Mouse (Mus musculus) myocyte (in vitro differentiated cells): ENCODE measurements around the gene Eaf2. TPM values are rescaled to one million over a fixed set of nuclear protein-coding genes. Genes with fewer than 3 reads are reported as not detected.

Experiments used
- H3K27me3 ChIP-seq: one replicate; pipeline ENCODE4 v1.6.1; 2011; ENCODE audit not compliant: control insufficient read depth, insufficient read depth, insufficient read length
- H3K36me3 ChIP-seq: one replicate; pipeline ENCODE4 v1.6.1; 2011; ENCODE audit not compliant: control insufficient read depth, insufficient read depth
- H3K4me2 ChIP-seq: one replicate; pipeline ENCODE4 v1.6.1; 2011; ENCODE audit warnings: low read depth, control low read depth
- H3K4me3 ChIP-seq: one replicate; pipeline ENCODE4 v1.5.1; 2011; ENCODE audit warnings: mild to moderate bottlenecking, control low read depth, moderate library complexity
- H3K79me2 ChIP-seq: one replicate; pipeline ENCODE4 v1.6.1; 2011; ENCODE audit not compliant: control insufficient read depth, insufficient read depth
- H3ac ChIP-seq: one replicate; pipeline ENCODE4 v1.6.1; 2011; ENCODE audit not compliant: control insufficient read depth, insufficient read length
- CEBPB ChIP-seq: IDR thresholded peaks from 2 replicates; pipeline ENCODE4 v1.6.1; 2011; ENCODE audit warnings: mild to moderate bottlenecking, moderate library complexity; ENCODE audit not compliant: poor library complexity, insufficient read depth, severe bottlenecking
- E2F4 ChIP-seq: IDR thresholded peaks from one replicate; pipeline ENCODE4 v1.6.1; 2011; ENCODE audit warnings: mild to moderate bottlenecking, control low read depth, moderate library complexity; ENCODE audit not compliant: insufficient read depth
- MAX ChIP-seq: IDR thresholded peaks from one replicate; pipeline ENCODE4 v1.6.1; 2011; ENCODE audit warnings: low read depth, mild to moderate bottlenecking, control low read depth
- MYOD1 ChIP-seq, 3 experiments: IDR thresholded peaks; one replicate each; pipeline ENCODE4 v1.6.1; 2011; ENCODE audit warnings: control low read depth in 2 of 3, low read depth in 2 of 3, mild to moderate bottlenecking in 2 of 3, moderate library complexity in 1 of 3; ENCODE audit not compliant: insufficient read length in 2 of 3, control insufficient read depth in 1 of 3
- MYOG ChIP-seq, 3 experiments: IDR thresholded peaks; one replicate each; pipeline ENCODE4 v1.6.1; 2011; ENCODE audit warnings: control low read depth in 2 of 3, low read depth in 2 of 3, mild to moderate bottlenecking in 2 of 3; ENCODE audit not compliant: insufficient read length in 2 of 3, control insufficient read depth in 1 of 3, insufficient read depth in 1 of 3
- POLR2A ChIP-seq: IDR thresholded peaks from one replicate; pipeline ENCODE4 v1.6.1; 2011; ENCODE audit warnings: low read depth, mild to moderate bottlenecking, control low read depth, moderate library complexity; ENCODE audit not compliant: insufficient read length
- POLR2AphosphoS2 ChIP-seq: IDR thresholded peaks from one replicate; pipeline ENCODE4 v1.6.1; 2011; ENCODE audit warnings: low read depth, control low read depth; ENCODE audit not compliant: insufficient read length
- REST ChIP-seq: IDR thresholded peaks from one replicate; pipeline ENCODE4 v1.6.1; 2011; ENCODE audit warnings: mild to moderate bottlenecking, control low read depth, moderate library complexity; ENCODE audit not compliant: insufficient read depth, insufficient read length
- SRF ChIP-seq: IDR thresholded peaks from one replicate; pipeline ENCODE4 v1.6.1; 2011; ENCODE audit warnings: low read depth; ENCODE audit not compliant: control insufficient read depth, insufficient read length
- TCF12 ChIP-seq: IDR thresholded peaks from one replicate; pipeline ENCODE4 v1.6.1; 2011; ENCODE audit warnings: mild to moderate bottlenecking, control low read depth; ENCODE audit not compliant: poor library complexity, insufficient read depth, severe bottlenecking
- TCF3 ChIP-seq: IDR thresholded peaks from one replicate; pipeline ENCODE4 v1.6.1; 2011; ENCODE audit warnings: low read depth, control low read depth; ENCODE audit not compliant: insufficient read length
- USF1 ChIP-seq: IDR thresholded peaks from one replicate; pipeline ENCODE4 v1.6.1; 2011; ENCODE audit warnings: low read depth, mild to moderate bottlenecking, control low read depth, moderate library complexity
- polyA plus RNA-seq: library from polyadenylated mRNA; unstranded; fragments of >200 nt; fragmentation: generic; extraction: Trizol; gene quantifications from one replicate; pipeline ENCODE4 v1.2.1, GENCODE M21; 2012; ENCODE audit warnings: missing spikeins

Eaf2 gene
- polyA plus RNA-seq, 1 experiment: 0.90 TPM

DNA sequence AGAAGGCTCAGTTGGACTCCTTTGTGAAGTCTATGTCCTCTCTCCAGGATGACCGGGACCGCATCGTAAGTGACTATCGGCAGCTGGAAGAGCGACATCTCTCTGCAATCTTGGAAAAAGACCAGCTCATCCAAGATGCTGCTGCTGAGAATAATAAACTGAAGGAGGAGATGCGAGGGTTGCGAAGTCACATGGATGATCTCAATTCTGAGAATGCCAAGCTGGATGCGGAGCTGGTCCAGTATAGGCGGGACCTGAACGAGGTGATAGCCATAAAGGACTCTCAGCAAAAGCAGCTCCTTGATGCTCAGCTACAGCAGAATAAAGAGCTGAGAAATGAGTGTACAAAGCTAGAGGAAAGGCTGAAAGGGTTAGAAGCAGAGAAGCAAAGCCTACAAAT is 43.7 kb upstream of the Eaf2 start:
- Histone ChIP-seq H3K79me2 (no peaks in the 10 kb centered on the region), H3K4me3 (no peak overlapping the region), H3ac (no peak overlapping the region), H3K4me2 (no peak overlapping the region), H3K36me3 (peaks cover 43% of the 10 kb centered on the region), H3K27me3 (no peaks in the 10 kb centered on the region)
- no peak for TF ChIP-seq POLR2A
- TF ChIP-seq MYOD1 (IDR thresholded peaks at IDR 0.05; ENCODE audit: control insufficient read depth in 1 of 3, insufficient read length in 2 of 3, low read depth in 2 of 3): no peak
- no peak for TF ChIP-seq POLR2AphosphoS2
- no peak for TF ChIP-seq MYOG (IDR thresholded peaks at IDR 0.05; ENCODE audit: control insufficient read depth in 1 of 3, insufficient read depth in 1 of 3, insufficient read length in 2 of 3, low read depth in 2 of 3)
- TF ChIP-seq CEBPB: no peak
- no peak for TF ChIP-seq REST
- no peak for TF ChIP-seq MAX
- no peak for TF ChIP-seq TCF3
- no peak for TF ChIP-seq TCF12
- no peak for TF ChIP-seq SRF
- no peak for TF ChIP-seq E2F4
- TF ChIP-seq USF1: no peak

DNA sequence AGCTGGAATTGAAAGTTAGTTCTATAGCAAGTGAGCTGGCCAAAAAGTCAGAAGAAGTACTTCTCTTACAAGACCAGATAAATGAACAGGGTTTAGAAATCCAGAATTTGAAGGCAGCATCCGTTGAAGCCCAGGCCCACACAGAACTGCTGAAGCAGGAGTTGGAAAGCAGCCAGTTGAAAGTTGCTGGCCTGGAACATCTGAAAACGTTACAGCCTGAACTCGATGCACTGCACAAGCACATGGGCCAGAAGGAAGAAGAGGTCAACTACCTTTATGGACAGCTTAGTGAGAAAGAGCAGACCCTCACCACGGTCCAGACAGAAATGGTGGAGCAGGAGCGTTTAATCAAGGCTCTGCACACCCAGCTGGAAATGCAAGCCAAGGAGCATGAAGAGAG is 39.4 kb upstream of the Eaf2 start:
- Histone ChIP-seq H3K36me3 (peaks cover 38% of the 10 kb centered on the region), H3K79me2 (no peaks in the 10 kb centered on the region), H3K4me3 (no peak overlapping the region), H3K4me2 (no peak overlapping the region), H3ac (no peak overlapping the region), H3K27me3 (no peaks in the 10 kb centered on the region)
- TF ChIP-seq POLR2AphosphoS2 (no peak), REST (no peak), MYOD1 (IDR thresholded peaks at IDR 0.05; ENCODE audit: control insufficient read depth in 1 of 3, insufficient read length in 2 of 3, low read depth in 2 of 3) (no peak), MYOG (IDR thresholded peaks at IDR 0.05; ENCODE audit: control insufficient read depth in 1 of 3, insufficient read depth in 1 of 3, insufficient read length in 2 of 3, low read depth in 2 of 3) (no peak), USF1 (no peak), POLR2A (no peak), MAX (no peak), TCF12 (no peak), SRF (no peak), TCF3 (no peak), CEBPB (no peak), E2F4 (no peak)

DNA sequence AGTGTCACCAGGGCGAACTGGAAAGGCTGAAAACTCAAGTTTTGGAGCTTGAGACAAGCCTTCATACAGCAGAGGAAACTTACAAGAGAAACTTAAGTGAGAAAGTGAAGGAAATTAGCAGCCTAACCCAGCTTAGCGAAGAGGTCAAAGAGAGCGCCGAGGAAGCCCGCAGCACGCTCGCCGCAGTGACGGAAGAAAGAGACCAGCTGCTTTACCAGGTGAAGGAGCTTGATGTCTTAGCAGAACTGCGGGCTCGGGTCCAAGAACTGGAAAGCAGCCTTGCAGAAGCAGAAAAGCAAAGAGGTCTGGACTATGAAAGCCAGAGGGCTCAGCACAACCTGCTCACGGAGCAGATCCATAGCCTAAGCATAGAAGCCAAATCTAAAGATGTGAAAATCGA is 37.5 kb upstream of the Eaf2 start:
- TF ChIP-seq POLR2A (no peak), MYOD1 (IDR thresholded peaks at IDR 0.05; ENCODE audit: control insufficient read depth in 1 of 3, insufficient read length in 2 of 3, low read depth in 2 of 3) (no peak), MYOG (IDR thresholded peaks at IDR 0.05; ENCODE audit: control insufficient read depth in 1 of 3, insufficient read depth in 1 of 3, insufficient read length in 2 of 3, low read depth in 2 of 3) (no peak), CEBPB (no peak), TCF3 (no peak), SRF (no peak), POLR2AphosphoS2 (no peak)
- Histone ChIP-seq H3K27me3 (no peaks in the 10 kb centered on the region), H3ac (no peak overlapping the region), H3K4me3 (no peak overlapping the region), H3K36me3 (peaks cover 31% of the 10 kb centered on the region), H3K79me2 (no peaks in the 10 kb centered on the region), H3K4me2 (no peak overlapping the region)

DNA sequence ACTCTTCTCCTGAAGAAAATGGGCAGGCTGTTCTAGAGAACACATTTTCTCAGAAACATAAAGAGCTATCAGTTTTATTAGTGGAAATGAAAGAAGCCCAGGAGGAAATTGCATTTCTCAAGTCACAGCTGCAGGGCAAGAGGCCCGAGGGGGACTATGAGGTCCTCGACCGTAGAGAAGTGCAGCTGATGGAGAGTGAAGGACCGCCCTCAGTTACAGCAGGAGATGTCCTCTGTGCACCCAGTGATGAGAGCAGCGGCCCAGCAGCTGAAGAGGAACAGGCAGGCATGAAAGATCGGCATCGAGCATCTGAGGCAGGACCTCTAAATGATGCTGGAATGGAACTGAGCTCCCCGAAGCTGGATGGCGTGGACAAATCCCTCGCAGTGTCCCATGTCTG is 37.1 kb upstream of the Eaf2 start:
- no peak overlapping the region for H3ac ChIP-seq
- TF ChIP-seq POLR2AphosphoS2 (no peak), TCF3 (no peak), SRF (no peak), MYOD1 (IDR thresholded peaks at IDR 0.05; ENCODE audit: control insufficient read depth in 1 of 3, insufficient read length in 2 of 3, low read depth in 2 of 3) (no peak), REST (no peak), MAX (no peak), POLR2A (no peak), USF1 (no peak), E2F4 (no peak), TCF12 (no peak), MYOG (IDR thresholded peaks at IDR 0.05; ENCODE audit: control insufficient read depth in 1 of 3, insufficient read depth in 1 of 3, insufficient read length in 2 of 3, low read depth in 2 of 3) (no peak), CEBPB (no peak)
- H3K4me2 ChIP-seq: no peak overlapping the region
- H3K27me3 ChIP-seq: no peaks in the 10 kb centered on the region
- H3K79me2 ChIP-seq: no peaks in the 10 kb centered on the region
- H3K36me3 ChIP-seq: peaks cover 29% of the 10 kb centered on the region
- H3K4me3 ChIP-seq: no peak overlapping the region

DNA sequence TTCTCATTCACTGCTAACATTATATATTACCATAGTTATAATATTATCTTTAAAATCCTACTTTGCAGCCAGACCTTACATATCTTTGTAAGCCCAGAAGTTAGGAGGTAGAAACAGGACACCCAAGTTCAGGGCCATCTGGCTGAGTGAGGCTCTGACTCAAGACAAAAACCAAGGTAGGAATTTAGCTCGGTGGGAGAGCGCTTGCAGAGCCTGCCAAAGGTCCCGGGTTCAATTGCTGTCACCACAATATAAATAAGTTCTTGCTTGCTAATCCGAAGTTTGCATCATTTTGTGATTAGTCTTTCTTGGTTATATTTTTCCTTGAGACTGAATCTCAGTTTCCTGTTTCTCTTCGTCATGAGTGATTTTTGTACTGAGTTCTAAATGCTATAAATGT is 28.4 kb upstream of the Eaf2 start:
- no peak overlapping the region for H3ac ChIP-seq
- H3K36me3 ChIP-seq: peaks cover 30% of the 10 kb centered on the region
- H3K4me3 ChIP-seq: no peak overlapping the region
- no peak overlapping the region for H3K4me2 ChIP-seq
- TF ChIP-seq MYOG (IDR thresholded peaks at IDR 0.05; ENCODE audit: control insufficient read depth in 1 of 3, insufficient read depth in 1 of 3, insufficient read length in 2 of 3, low read depth in 2 of 3): no peak
- no peak for TF ChIP-seq TCF3
- TF ChIP-seq REST: no peak
- TF ChIP-seq POLR2AphosphoS2: no peak
- H3K27me3 ChIP-seq: no peaks in the 10 kb centered on the region
- no peaks in the 10 kb centered on the region for H3K79me2 ChIP-seq

DNA sequence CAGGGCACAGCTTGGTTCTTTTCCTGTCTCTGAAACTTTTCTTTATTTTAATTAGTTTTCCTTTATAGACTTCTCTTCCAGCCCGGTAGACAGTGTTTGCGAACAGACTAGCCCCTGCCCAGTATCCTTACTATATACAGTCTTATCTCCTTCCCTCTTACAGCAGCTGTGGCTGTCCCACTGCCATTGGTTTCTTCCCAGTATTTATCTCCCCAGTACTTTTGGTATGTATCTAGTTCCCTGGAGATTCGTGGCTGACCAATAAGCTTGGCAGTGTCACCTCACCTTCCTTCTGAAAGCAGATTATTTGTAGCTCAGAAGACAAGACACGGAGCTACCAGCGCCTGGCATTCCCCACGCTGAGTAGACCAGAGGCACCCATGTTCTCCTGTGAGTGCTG is 21.9 kb upstream of the Eaf2 start:
- no peak overlapping the region for H3K4me3 ChIP-seq
- TF ChIP-seq MAX: no peak
- TF ChIP-seq POLR2AphosphoS2: no peak
- TF ChIP-seq POLR2A: no peak
- TF ChIP-seq MYOG (IDR thresholded peaks at IDR 0.05; ENCODE audit: control insufficient read depth in 1 of 3, insufficient read depth in 1 of 3, insufficient read length in 2 of 3, low read depth in 2 of 3): no peak
- no peak for TF ChIP-seq SRF
- TF ChIP-seq E2F4: no peak
- TF ChIP-seq TCF3: no peak
- TF ChIP-seq USF1: no peak
- TF ChIP-seq TCF12: no peak
- no peak for TF ChIP-seq MYOD1 (IDR thresholded peaks at IDR 0.05; ENCODE audit: control insufficient read depth in 1 of 3, insufficient read length in 2 of 3, low read depth in 2 of 3)
- no peak for TF ChIP-seq REST
- TF ChIP-seq CEBPB: no peak
- no peaks in the 10 kb centered on the region for H3K79me2 ChIP-seq
- no peak overlapping the region for H3ac ChIP-seq
- no peaks in the 10 kb centered on the region for H3K27me3 ChIP-seq
- no peak overlapping the region for H3K4me2 ChIP-seq
- peaks cover 30% of the 10 kb centered on the region for H3K36me3 ChIP-seq
